Mouse (Mus musculus) G1E (cell line): ENCODE measurements around the gene Tmub2. TPM values are rescaled to one million over a fixed set of nuclear protein-coding genes. Genes with fewer than 3 reads are reported as not detected.

Experiments used
- ATAC-seq: 2 replicates; pipeline ENCODE4 v1.8.0; 2016; ENCODE audit warnings: mild to moderate bottlenecking; ENCODE audit not compliant: insufficient number of reproducible peaks, poor library complexity, low FRiP score, severe bottlenecking; ENCODE audit errors: extremely low read depth
- DNase-seq: peaks from one replicate; pipeline ENCODE4 v3.0.0; 2012; ENCODE audit warnings: low spot score
- H3K27me3 ChIP-seq: 2 replicates; pipeline ENCODE4 v1.6.1; 2012; ENCODE audit warnings: mild to moderate bottlenecking, low read length, inconsistent platforms; ENCODE audit not compliant: insufficient read depth
- H3K36me3 ChIP-seq: replicated peaks from 2 replicates; pipeline ENCODE3; 2012; ENCODE audit warnings: mild to moderate bottlenecking, inconsistent platforms
- H3K4me1 ChIP-seq: 2 replicates; pipeline ENCODE4 v1.6.1; 2012; ENCODE audit warnings: low read depth, low read length, inconsistent platforms, mixed read lengths; ENCODE audit not compliant: insufficient read depth
- H3K4me3 ChIP-seq: 2 replicates; pipeline ENCODE4 v1.5.1; 2012; ENCODE audit warnings: low read depth, mild to moderate bottlenecking, inconsistent platforms, low read length, moderate library complexity, mixed read lengths
- H3K9me3 ChIP-seq: replicated peaks from 2 replicates; pipeline ENCODE4 v1.6.1; 2012; ENCODE audit warnings: inconsistent platforms
- CTCF ChIP-seq: IDR thresholded peaks from 2 replicates; pipeline ENCODE4 v1.5.1; 2012; ENCODE audit warnings: low read depth, low read length, inconsistent platforms, mixed read lengths
- GATA1 ChIP-seq: IDR thresholded peaks from 2 replicates; pipeline ENCODE4 v1.6.1; 2012; ENCODE audit warnings: borderline replicate concordance, low read length, inconsistent platforms, mixed read lengths
- GATA2 ChIP-seq: IDR thresholded peaks from 2 replicates; pipeline ENCODE4 v1.6.1; 2012; ENCODE audit warnings: low read depth, low read length, inconsistent platforms, borderline replicate concordance
- POLR2AphosphoS5 ChIP-seq: IDR thresholded peaks from 2 replicates; pipeline ENCODE4 v1.6.1; 2012; ENCODE audit warnings: low read depth, low read length, inconsistent platforms; ENCODE audit not compliant: insufficient replicate concordance
- TAL1 ChIP-seq: conservative IDR thresholded peaks from 2 replicates; pipeline ENCODE4 v1.6.1; 2012; ENCODE audit warnings: low read depth, low read length, inconsistent platforms, mixed read lengths
- polyA plus RNA-seq: library from polyadenylated mRNA; stranded (reverse); fragments of >175 nt; gene quantifications from 2 replicates; pipeline ENCODE4 v1.2.3, GENCODE M21; 2012
- total RNA-seq, 2 experiments: library from RNA; stranded (forward) in 1 of 2; stranded (reverse) in 1 of 2; fragments of 200-1000 nt in 1 of 2; fragments of >200 nt in 1 of 2; fragmentation: Nextera tagmentation in 1 of 2; gene quantifications; 2 replicates each; pipeline ENCODE4 v1.2.3; 2014 to 2017

Gene Tmub2
- total and polyA plus RNA-seq, 3 experiments, result 17.9 to 30.3 (median 27.2) TPM

DNA sequence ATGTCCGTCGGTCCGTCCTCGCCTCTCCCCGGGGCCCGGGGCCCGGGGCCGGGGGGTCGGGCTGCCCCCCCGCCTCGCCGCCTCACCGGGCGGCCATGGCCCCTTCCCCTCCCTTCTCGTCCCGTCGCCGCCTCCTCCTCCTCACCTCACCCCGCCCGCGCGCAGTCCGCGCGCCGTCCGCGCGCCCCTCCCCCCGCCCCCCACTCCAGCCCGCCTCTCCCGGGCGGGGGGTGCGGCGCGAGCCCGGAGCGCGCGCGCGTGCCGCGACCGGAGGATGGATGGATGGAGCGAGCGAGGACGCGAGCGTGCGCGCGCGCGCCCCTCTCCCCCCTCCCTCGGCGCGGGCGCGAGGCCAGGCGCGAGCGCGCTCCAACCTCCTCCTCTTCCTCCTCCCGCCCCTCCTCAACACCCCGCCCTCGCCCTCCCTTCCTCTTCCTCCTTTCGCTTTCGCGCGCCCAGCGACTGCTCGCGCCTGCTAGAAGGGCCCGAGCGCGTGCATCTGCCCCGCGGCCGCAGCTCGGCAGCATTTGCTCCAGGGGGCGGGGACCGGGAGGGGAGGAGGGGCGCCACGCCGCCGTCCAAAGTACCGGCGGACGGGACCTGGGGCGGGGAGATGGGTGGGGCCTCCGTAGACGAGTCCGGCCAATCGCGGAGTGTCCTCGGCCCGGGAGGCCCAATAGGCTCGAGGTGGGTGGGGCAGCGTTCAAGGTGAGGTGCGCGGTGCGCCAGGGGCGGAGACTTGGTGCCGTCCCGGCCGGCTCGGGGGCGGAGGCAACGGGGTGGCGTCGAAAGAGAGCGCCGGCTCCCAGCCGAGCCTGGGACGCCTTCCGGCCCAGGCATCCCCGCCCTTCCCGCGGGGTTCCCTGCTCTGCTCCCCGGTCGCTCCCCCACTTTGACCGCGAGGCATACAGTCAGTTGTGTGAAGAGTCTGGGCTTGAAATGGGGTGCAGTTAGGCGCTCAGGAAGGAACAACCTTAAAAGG lies 12.1 kb downstream of the Tmub2 start, which contains the start of gene Atxn7l3:
Gene Atxn7l3, minus strand, starts transcription at position 141 of the 982 bp plus-strand sequence.
- H3K9me3 ChIP-seq, result no peaks in the 10 kb centered on the region
- ATAC-seq (peak; percentile 88), DNase-seq (peak; percentile 97)
- peaks cover 41% of the 10 kb centered on the region for H3K4me1 ChIP-seq
- TF ChIP-seq POLR2AphosphoS5, result no peak
- TF ChIP-seq GATA2, result no peak
- H3K27me3 ChIP-seq, result no peaks in the 10 kb centered on the region
- H3K4me3 ChIP-seq, result peak within 1 kb of the TSS; percentile 88
- peaks cover 34% of the 10 kb centered on the region for H3K36me3 ChIP-seq

GRCm38 (mm10) chr11:102297577-102298556 lies 13.1 kb downstream of the Tmub2 start:
- H3K4me3 ChIP-seq, result peak overlapping the region; percentile 88
- no peak for TF ChIP-seq GATA1
- TF ChIP-seq POLR2AphosphoS5, result no peak
- TF ChIP-seq CTCF, result no peak
- no peak for TF ChIP-seq GATA2
- TF ChIP-seq TAL1, result no peak
- peaks cover 24% of the 10 kb centered on the region for H3K36me3 ChIP-seq
- H3K9me3 ChIP-seq, result no peaks in the 10 kb centered on the region
- DNase-seq, result no peak
- H3K4me1 ChIP-seq, result peaks cover 41% of the 10 kb centered on the region
- no peak for ATAC-seq
- no peaks in the 10 kb centered on the region for H3K27me3 ChIP-seq

GRCm38 (mm10) chr11:102299839-102300238 lies 15.1 kb downstream of the Tmub2 start:
- peaks cover 13% of the 10 kb centered on the region for H3K36me3 ChIP-seq
- TF ChIP-seq CTCF (peak; percentile 56), TAL1 (no peak), POLR2AphosphoS5 (no peak)
- H3K4me1 ChIP-seq, result peaks cover 29% of the 10 kb centered on the region
- H3K9me3 ChIP-seq, result no peaks in the 10 kb centered on the region
- DNase-seq (no peak), ATAC-seq (no peak)
- H3K4me3 ChIP-seq, result no peak overlapping the region
- no peaks in the 10 kb centered on the region for H3K27me3 ChIP-seq

DNA sequence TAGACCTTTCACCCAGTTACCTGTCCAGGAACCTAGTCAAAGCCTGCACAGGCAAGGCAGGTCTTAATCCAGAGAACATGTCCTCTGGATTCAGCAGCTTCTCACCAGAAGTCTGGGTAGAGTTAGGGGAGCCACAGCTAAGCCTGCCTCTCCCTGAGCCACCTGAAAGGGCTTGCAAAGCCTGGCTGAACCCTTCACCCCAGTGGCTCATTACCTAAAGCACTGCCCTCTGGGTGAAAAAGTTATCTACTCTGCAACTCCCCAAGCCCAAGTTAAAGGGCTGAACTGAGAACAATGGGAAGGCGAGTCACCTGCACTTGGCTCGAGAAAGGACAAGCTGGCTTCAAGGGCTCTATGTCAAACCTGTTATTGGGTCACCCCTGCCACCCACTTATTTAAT lies 19.4 kb downstream of the Tmub2 start:
- H3K27me3 ChIP-seq, result no peaks in the 10 kb centered on the region
- TF ChIP-seq GATA1 (no peak), TAL1 (no peak), GATA2 (no peak), CTCF (no peak), POLR2AphosphoS5 (no peak)
- H3K9me3 ChIP-seq, result no peaks in the 10 kb centered on the region
- H3K4me3 ChIP-seq, result no peak overlapping the region
- peaks cover 35% of the 10 kb centered on the region for H3K4me1 ChIP-seq
- DNase-seq (no peak), ATAC-seq (no peak)
- peaks cover 51% of the 10 kb centered on the region for H3K36me3 ChIP-seq

DNA sequence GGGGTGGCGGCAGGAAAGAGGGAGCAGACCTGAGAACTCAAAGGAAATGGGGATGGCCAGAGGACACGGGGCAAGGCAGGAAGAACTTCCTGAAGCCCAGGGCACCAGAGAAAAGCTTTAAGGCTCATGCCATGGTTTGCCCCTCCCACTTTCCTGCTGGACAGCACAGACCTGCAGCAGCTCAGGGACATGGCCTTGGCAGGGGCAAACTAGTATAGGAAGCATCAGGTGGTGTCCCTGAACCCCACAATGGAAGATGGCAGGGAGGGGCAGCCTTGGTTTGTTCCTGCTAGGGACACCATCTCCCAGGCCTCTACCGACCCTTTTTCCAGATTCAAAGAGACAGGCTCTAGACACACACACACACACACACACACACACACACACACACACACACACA lies 20.6 kb downstream of the Tmub2 start:
- H3K4me1 ChIP-seq, result peaks cover 43% of the 10 kb centered on the region
- DNase-seq (no peak), ATAC-seq (no peak)
- H3K4me3 ChIP-seq, result no peak overlapping the region
- H3K9me3 ChIP-seq, result no peaks in the 10 kb centered on the region
- H3K36me3 ChIP-seq, result peaks cover 63% of the 10 kb centered on the region
- H3K27me3 ChIP-seq, result no peaks in the 10 kb centered on the region
- TF ChIP-seq TAL1 (no peak), GATA1 (no peak), GATA2 (no peak), POLR2AphosphoS5 (no peak), CTCF (no peak)

GRCm38 (mm10) chr11:102308104-102308503 lies 23.4 kb downstream of the Tmub2 start:
- DNase-seq, result no peak
- Histone ChIP-seq H3K27me3 (no peaks in the 10 kb centered on the region), H3K36me3 (peaks cover 91% of the 10 kb centered on the region), H3K4me3 (no peak overlapping the region), H3K4me1 (peaks cover 69% of the 10 kb centered on the region), H3K9me3 (no peaks in the 10 kb centered on the region)
- no peak for ATAC-seq
- TF ChIP-seq TAL1 (no peak), POLR2AphosphoS5 (no peak), GATA2 (no peak), GATA1 (no peak), CTCF (no peak)
